Mouse (Mus musculus): ENCODE results near the gene Ccdc33. TPM values are rescaled to one million over a fixed set of nuclear protein-coding genes. Genes with fewer than 3 reads are reported as not detected.

Gene Ccdc33
- polyA plus RNA-seq, 1 experiment from 2014 or later = 0.16 TPM

DNA sequence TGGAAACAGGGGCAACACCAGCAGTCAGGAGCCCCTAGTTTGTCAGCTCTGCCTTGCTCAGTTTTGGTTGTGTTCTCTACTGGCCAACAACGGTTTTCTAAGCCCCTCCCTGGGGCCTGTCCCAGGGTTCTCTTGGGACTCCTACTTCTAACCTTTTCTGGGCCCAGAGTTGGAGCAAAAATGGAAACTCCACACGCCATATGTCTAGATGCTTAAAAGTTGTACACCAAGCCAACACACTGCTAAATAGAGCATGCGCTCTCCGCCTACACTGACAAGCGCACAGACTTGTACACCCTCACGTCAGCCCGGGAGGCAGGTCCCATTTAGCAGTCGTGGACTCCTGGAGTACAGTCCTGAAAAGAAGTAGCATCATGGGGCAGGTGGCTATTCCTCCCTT is 133.3 kb downstream of the Ccdc33 start:
- Histone ChIP-seq H3K4me1 (replicated peaks; ENCODE audit: control insufficient read depth, insufficient read depth, low read length) (no peaks in the 10 kb centered on the region), H3K4me2 (replicated peaks; ENCODE audit: low read depth) (no peak overlapping the region), H3K4me3 (ENCODE audit: low read depth, low read length) (no peak overlapping the region), H3K36me3 (ENCODE audit: control insufficient read depth, insufficient read depth) (no peaks in the 10 kb centered on the region), H3K27me3 (replicated peaks; ENCODE audit: control insufficient read depth, insufficient read depth, low read length) (no peaks in the 10 kb centered on the region), H3K27ac (ENCODE audit: low read depth, low read length) (no peak overlapping the region), H3K9ac (ENCODE audit: low read depth, low read length) (no peak overlapping the region), H3K9me3 (ENCODE audit: control insufficient read depth) (no peaks in the 10 kb centered on the region)
- 92% methylated on average over 8 of the region's 8 CpGs for WGBS
- no peak for TF ChIP-seq CTCF (IDR thresholded peaks at IDR 0.05; ENCODE audit: low read depth)
- ATAC-seq = no peak

- Histone ChIP-seq H3K27ac (ENCODE audit: low read depth, low read length) (no peak overlapping the region), H3K9me3 (ENCODE audit: control insufficient read depth) (no peaks in the 10 kb centered on the region), H3K36me3 (ENCODE audit: control insufficient read depth, insufficient read depth) (no peaks in the 10 kb centered on the region), H3K4me1 (replicated peaks; ENCODE audit: control insufficient read depth, insufficient read depth, low read length) (peaks cover 6% of the 10 kb centered on the region; the same call in 1 of the 2 replicates), H3K9ac (ENCODE audit: low read depth, low read length) (no peak overlapping the region), H3K4me2 (replicated peaks; ENCODE audit: low read depth) (no peak overlapping the region), H3K4me3 (ENCODE audit: low read depth, low read length) (no peak overlapping the region), H3K27me3 (replicated peaks; ENCODE audit: control insufficient read depth, insufficient read depth, low read length) (no peaks in the 10 kb centered on the region)
- whole genome bisulfite sequencing = 76% methylated on average over 10 of the region's 10 CpGs
- ATAC-seq = no peak
- TF ChIP-seq CTCF (IDR thresholded peaks at IDR 0.05; ENCODE audit: low read depth) = no peak
These were observed 138.1 kb downstream of the Ccdc33 start for GRCm38 (mm10) chr9:57980570-57980969.

DNA sequence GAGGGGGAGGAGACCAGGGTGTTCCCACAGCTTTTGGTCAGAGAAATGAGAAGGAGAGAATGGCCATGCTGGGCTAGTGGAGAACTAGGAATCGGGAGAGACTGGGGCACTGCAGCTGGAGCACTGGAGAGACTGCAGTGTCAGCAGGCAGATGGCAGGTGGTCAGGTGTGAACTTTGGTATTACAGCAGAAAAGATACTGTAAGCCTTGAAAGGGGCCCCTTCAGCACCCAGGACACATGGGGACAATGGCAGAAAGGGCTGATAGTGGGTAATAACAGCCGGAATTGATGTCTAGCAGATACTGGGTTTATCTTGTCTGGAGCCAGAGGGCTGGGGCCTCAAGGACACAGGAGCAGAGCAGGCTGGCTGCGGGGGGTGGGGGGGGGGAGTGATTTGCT is 139.8 kb downstream of the Ccdc33 start:
- ATAC-seq = peak; percentile 76
- no peak overlapping the region for H3K4me3 ChIP-seq (ENCODE audit: low read depth, low read length)
- no peak for TF ChIP-seq CTCF (IDR thresholded peaks at IDR 0.05; ENCODE audit: low read depth)
- H3K36me3 ChIP-seq (ENCODE audit: control insufficient read depth, insufficient read depth) = no peaks in the 10 kb centered on the region
- peak overlapping the region; percentile 54 for H3K27ac ChIP-seq (ENCODE audit: low read depth, low read length)
- H3K4me2 ChIP-seq (replicated peaks; ENCODE audit: low read depth) = no peak overlapping the region
- WGBS = 14% methylated on average over 3 of the region's 3 CpGs
- peaks cover 10% of the 10 kb centered on the region; the same call in 1 of the 2 replicates for H3K4me1 ChIP-seq (replicated peaks; ENCODE audit: control insufficient read depth, insufficient read depth, low read length)
- no peak overlapping the region for H3K9ac ChIP-seq (ENCODE audit: low read depth, low read length)
- H3K27me3 ChIP-seq (replicated peaks; ENCODE audit: control insufficient read depth, insufficient read depth, low read length) = no peaks in the 10 kb centered on the region
- H3K9me3 ChIP-seq (ENCODE audit: control insufficient read depth) = no peaks in the 10 kb centered on the region

Other genes with a start within 250 kb of the Ccdc33 start
- gene Ubl7, start 207.8 kb downstream of the Ccdc33 start, polyA plus RNA-seq (2015; fragmentation: Nextera tagmentation; extraction: Ambion mirVana) = 77.1 and 80.7 TPM in 2 replicates
- gene Sema7a, start 178.7 kb downstream of the Ccdc33 start, polyA plus RNA-seq (2015; fragmentation: Nextera tagmentation; extraction: Ambion mirVana) = 6.9 and 7.1 TPM in 2 replicates
- gene Cyp11a1, start 112.4 kb downstream of the Ccdc33 start, polyA plus RNA-seq (2015; fragmentation: Nextera tagmentation; extraction: Ambion mirVana) = 4.4 and 7.8 TPM in 2 replicates
- gene Stra6, start 55.0 kb downstream of the Ccdc33 start, polyA plus RNA-seq (2015; fragmentation: Nextera tagmentation; extraction: Ambion mirVana) = 0.48 and 0.71 TPM in 2 replicates
- gene Islr, start 85.5 kb upstream of the Ccdc33 start, polyA plus RNA-seq (2015; fragmentation: Nextera tagmentation; extraction: Ambion mirVana) = 26.9 and 29.6 TPM in 2 replicates
- gene Islr2, start 85.5 kb upstream of the Ccdc33 start, polyA plus RNA-seq (2015; fragmentation: Nextera tagmentation; extraction: Ambion mirVana) = 0.27 and 0.35 TPM in 2 replicates
- gene Pml, start 131.0 kb upstream of the Ccdc33 start, polyA plus RNA-seq (2015; fragmentation: Nextera tagmentation; extraction: Ambion mirVana) = 5.3 and 7.1 TPM in 2 replicates
- 15.0 and 15.9 TPM in 2 replicates for gene Stoml1, start 134.3 kb upstream of the Ccdc33 start, polyA plus RNA-seq (2015; fragmentation: Nextera tagmentation; extraction: Ambion mirVana)
- gene Loxl1, start 194.4 kb upstream of the Ccdc33 start, polyA plus RNA-seq (2015; fragmentation: Nextera tagmentation; extraction: Ambion mirVana) = 21.6 and 23.8 TPM in 2 replicates